Mouse (Mus musculus) cerebellum, adult 2 months (tissue): ENCODE measurements at regions not wholly inside any gene's neighbourhood (a gene's known extent, or its start where the extent isn't known, plus 50 kb on each side); places are given as distances from the start of the nearest gene placed in this dataset.

Experiments used
- DNase-seq, 2 experiments: peaks; one replicate each; pipeline ENCODE4 v3.0.0; 2021
- H3K27ac ChIP-seq: fragments of 200-500 bp; 2 replicates; pipeline ENCODE4 v1.5.1; 2012; ENCODE audit warnings: low read length, control low read depth, inconsistent platforms; ENCODE audit not compliant: insufficient read depth
- H3K27me3 ChIP-seq: fragments of 200-500 bp; 2 replicates; pipeline ENCODE4 v1.6.1; 2012; ENCODE audit warnings: inconsistent platforms, mild to moderate bottlenecking, low read length, moderate library complexity; ENCODE audit not compliant: control insufficient read depth, insufficient read depth
- H3K4me1 ChIP-seq: fragments of 200-500 bp; 2 replicates; pipeline ENCODE4 v1.6.1; 2011; ENCODE audit warnings: low read length; ENCODE audit not compliant: control insufficient read depth, insufficient read depth
- H3K4me3 ChIP-seq: fragments of 200-500 bp; replicated peaks from 2 replicates; pipeline ENCODE3; 2011; ENCODE audit warnings: mild to moderate bottlenecking, low read depth, low read length, control low read depth; ENCODE audit not compliant: insufficient read depth
- CTCF ChIP-seq: fragments of 200-500 bp; IDR thresholded peaks from 2 replicates; pipeline ENCODE4 v1.5.1; 2011; ENCODE audit warnings: low read depth, mild to moderate bottlenecking, control low read depth, low read length, moderate library complexity, borderline replicate concordance; ENCODE audit not compliant: insufficient read depth
- POLR2A ChIP-seq: fragments of 200-500 bp; IDR thresholded peaks from 2 replicates; pipeline ENCODE4 v1.6.1; 2011; ENCODE audit warnings: low read length, control low read depth, borderline replicate concordance; ENCODE audit not compliant: insufficient read depth
- WGBS: fragments of 180-500 bp; shearing (Covaris S2); methylation state at CpG from one replicate; pipeline ENCODE4 v1.1.7; 2018; 5-methylcytosine and 5-hydroxymethylcytosine counted together

DNA sequence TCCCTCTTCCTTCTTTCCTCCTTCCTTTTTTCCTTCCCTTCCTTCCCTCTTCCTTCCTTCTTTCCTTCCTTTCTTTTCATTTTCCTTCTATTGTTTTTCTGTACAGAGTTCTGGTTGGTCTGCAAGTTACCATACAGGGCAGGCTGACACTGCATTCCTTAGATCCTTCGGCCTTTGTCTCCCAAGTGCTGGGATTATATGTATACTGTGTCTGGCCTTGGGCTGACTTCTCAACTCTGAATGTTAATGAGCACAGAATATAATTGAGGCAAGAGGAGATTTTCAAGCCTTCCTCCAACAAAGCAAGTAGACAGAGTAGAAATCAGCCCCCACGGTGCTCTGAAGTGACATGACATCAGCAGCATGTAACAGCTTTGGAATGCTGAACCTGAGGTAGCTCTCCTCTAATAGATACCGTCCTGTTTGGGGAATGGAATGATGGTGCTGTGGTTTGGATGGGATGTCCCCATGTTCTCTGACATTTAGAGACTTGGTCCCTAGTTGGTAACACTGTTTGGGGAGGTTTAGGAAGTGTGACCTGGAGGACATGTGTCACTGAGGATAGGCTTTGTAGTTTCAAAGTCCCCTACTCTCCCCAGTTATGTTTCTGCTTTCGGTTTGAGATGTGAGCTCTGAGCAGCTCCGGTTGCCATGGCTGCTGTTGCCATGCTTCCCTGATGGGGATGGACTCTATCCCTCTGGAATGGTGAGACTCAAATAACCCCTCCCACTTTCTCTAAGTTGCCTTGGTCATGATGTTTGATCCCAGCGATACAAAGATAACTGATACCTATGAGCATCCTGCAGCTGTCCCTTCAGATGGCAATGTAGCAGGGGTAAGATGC, 178.1 kb downstream of the Dact1 start:
- 56% methylated on average over 6 of the region's 6 CpGs for WGBS
- Histone ChIP-seq H3K27ac (no peak overlapping the region), H3K4me3 (no peak overlapping the region), H3K27me3 (no peaks in the 10 kb centered on the region), H3K4me1 (no peaks in the 10 kb centered on the region)
- TF ChIP-seq CTCF (no peak), POLR2A (no peak)
- no peak for DNase-seq

DNA sequence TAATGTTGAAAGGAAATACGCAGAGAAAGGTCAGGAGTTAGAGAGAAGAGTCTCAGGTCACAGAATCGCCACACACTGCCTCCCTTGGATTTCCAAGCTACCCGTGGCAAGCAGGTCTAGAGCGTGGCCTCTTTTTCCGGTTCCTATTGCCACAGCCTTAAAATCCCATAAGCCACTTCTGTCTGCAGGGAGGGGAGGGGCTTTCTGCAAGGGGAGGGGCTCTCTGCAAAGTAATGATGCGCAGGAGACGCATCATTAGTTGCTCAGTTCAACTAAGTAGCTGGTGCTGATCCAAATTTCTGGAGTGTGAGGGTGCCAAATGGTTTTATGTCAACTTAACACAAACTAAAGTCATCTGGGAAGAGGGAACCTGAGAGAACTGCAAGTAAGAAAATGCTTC, 179.6 kb downstream of the Dact1 start:
- WGBS, result 91% methylated on average over 7 of the region's 7 CpGs
- DNase-seq, result no peak
- H3K27me3 ChIP-seq, result no peaks in the 10 kb centered on the region
- TF ChIP-seq POLR2A (no peak), CTCF (no peak)
- H3K4me1 ChIP-seq, result no peaks in the 10 kb centered on the region; the same call in 1 of the 2 replicates
- H3K27ac ChIP-seq, result no peak overlapping the region
- no peak overlapping the region for H3K4me3 ChIP-seq

DNA sequence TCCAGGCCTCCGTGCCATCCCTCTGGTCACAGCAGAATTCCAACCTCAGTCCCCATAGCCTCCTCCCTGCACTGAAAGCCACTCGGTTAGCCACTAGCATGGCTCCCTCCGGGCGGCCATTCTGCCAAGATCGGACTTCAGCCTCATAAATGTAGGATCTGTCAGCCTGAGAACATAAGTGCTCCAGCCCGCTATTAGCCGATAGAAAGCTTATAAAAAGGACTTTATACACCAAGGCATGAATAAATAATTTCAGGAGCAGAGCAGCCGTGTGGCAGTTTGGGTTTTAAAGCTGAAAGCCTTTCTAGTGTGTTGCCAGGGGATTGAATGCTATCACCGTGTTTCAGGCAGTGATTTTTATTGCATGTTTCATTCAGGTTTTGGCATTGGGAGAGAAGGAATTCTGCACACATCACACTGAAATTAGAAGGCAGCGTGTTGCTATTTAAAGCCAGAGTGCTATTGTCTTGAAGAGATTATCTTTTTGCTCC, 185.2 kb downstream of the Dact1 start:
- H3K27ac ChIP-seq, result no peak overlapping the region
- peak in 1 of 2 experiments; percentile 18 for DNase-seq
- TF ChIP-seq CTCF (no peak), POLR2A (no peak)
- H3K4me1 ChIP-seq, result peaks cover 2% of the 10 kb centered on the region
- WGBS, result 45% methylated on average over 10 of the region's 10 CpGs
- H3K4me3 ChIP-seq, result no peak overlapping the region
- H3K27me3 ChIP-seq, result no peaks in the 10 kb centered on the region

DNA sequence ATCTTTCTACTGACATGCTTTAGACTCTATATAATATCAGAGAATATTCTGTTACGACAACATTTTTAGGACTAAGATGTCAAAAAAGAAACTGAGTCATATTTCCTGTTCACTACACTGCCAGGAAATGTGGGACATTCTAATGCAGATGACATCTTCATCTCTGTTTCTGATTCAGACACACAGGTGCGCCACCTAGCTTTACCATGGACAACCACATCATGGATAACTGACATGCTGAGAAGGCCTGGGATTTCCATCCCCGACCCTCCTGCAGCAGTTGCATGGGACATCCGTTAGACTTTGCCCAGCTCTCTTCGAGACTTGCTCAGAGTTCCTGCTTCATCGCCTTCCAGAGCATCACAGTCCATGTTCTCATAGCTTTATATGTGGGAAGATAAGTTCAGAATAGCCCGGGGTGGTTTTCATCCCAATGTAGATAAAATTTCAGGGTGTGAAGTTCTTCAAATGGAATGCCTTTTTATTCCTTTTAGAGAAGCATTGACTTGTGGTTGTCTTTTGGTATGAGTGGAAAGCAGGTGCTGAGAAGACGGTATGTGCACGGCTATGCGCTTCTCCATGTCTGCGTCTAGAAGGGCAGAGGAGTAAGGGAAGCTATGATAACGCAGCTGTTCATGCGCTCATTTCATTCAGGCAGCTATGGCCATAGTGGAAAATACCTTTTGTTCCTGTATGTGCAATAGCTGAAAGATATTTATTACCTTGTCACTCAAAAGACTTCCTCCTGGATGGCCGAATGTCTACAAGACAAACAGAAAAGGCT, 188.8 kb downstream of the Dact1 start:
- peaks cover 2% of the 10 kb centered on the region for H3K4me1 ChIP-seq
- peak; percentile 20 for DNase-seq
- 84% methylated on average over 14 of the region's 14 CpGs for WGBS

DNA sequence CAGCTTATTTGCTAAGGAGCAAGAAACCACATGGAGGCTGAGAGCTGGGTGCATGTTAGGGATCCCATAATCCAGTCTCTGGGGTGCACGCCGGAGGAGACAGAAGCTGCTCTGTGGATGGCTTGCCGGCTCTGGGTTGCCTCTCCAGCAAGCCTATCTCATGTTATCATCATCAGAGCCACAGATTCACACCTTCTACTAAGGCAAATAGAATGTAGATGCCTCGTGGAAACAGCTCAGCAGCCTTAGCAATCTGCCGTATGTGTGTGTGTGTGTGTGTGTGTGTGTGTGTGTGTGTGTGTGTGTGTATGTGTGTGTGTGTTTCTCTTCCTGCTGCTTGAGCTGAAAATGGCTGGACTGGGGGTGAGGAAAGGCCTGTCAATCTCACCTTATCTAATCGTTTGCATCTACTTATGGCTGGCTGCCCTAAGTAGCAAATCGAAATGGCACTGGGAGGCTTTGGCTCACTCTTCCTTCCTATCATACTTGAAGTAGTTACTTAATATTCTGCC, 191.7 kb downstream of the Dact1 start:
- Histone ChIP-seq H3K4me3 (no peak overlapping the region), H3K4me1 (no peaks in the 10 kb centered on the region), H3K27ac (no peak overlapping the region), H3K27me3 (no peaks in the 10 kb centered on the region)
- WGBS, result 70% methylated on average over 7 of the region's 7 CpGs
- TF ChIP-seq POLR2A (no peak), CTCF (no peak)
- no peak for DNase-seq

More for the DNA sequence above, 188.8 kb downstream of the Dact1 start:
- Histone ChIP-seq H3K27me3 (no peaks in the 10 kb centered on the region), H3K27ac (no peak overlapping the region), H3K4me3 (no peak overlapping the region)
- TF ChIP-seq CTCF (peak; percentile 47; the same call in 1 of the 2 replicates), POLR2A (no peak)

DNA sequence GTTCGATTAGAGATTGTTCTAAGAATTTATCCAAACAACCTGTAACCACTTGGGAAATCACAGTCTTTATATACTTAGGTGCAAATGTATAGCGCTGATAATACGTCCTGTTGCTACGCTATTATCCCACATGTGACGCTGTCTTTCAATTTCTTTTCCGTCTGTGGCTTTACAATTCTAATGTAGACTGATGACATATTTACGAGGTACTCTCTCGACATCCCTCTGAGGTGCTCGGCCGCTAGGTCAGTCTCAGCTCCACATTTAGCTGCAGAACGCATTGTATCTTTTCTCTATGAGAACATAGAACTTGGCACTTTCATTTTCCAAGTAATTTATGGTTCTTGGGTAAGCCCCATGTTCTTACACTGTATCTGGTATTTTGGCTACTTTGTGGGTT, 193.6 kb downstream of the Dact1 start:
- no peaks in the 10 kb centered on the region for H3K4me1 ChIP-seq
- H3K27me3 ChIP-seq, result no peaks in the 10 kb centered on the region
- no peak overlapping the region for H3K4me3 ChIP-seq
- WGBS, result 92% methylated on average over 11 of the region's 11 CpGs
- no peak overlapping the region for H3K27ac ChIP-seq
- TF ChIP-seq POLR2A, result no peak
- TF ChIP-seq CTCF, result no peak
- no peak for DNase-seq

DNA sequence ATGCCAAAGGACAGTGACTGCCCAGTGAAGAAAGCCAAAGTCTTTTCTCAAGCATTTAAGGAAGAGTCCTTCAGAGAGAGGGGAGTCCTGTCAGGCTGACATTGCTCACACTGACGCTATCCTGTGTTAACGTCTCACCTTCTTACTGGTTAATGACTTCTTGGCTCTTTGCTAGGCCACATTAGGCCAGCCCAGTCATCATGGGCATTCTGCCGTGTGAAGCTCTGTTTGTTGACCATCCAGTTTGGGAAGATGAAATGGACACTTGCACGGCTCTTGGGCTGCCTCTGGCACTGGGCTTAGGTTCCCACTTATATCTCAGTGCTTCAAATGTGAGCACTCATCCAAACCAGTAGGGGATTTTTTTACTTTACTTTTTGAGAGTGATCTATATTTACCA, 196.5 kb downstream of the Dact1 start:
- H3K4me1 ChIP-seq, result no peaks in the 10 kb centered on the region
- TF ChIP-seq POLR2A, result no peak
- no peak for TF ChIP-seq CTCF
- 62% methylated on average over 4 of the region's 4 CpGs for WGBS

DNA sequence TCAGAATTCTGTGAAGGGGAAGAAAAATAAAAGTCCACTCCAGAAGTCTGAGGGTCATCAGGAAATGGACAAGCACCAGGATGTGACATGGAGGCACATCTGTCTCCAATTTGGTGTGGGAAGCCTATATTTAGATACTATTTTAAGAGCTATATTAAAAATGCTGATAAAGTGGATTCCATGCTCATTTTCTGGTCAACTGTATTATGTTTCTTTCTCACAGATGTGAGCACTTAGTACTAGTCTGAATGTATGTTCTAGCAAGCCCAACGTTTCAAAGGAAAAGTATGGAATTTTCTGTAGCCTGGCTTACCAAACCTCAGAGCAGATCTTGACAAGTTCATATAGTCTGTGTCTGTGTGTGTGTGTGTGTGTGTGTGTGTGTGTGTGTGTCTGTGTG, 197.0 kb downstream of the Dact1 start:
- 96% methylated on average over 1 of the region's 1 CpGs for WGBS
- no peak for DNase-seq
- Histone ChIP-seq H3K27me3 (no peaks in the 10 kb centered on the region), H3K4me1 (no peaks in the 10 kb centered on the region), H3K4me3 (no peak overlapping the region), H3K27ac (no peak overlapping the region)
- no peak for TF ChIP-seq POLR2A
- TF ChIP-seq CTCF, result no peak

More for the DNA sequence above, 196.5 kb downstream of the Dact1 start:
- no peak overlapping the region for H3K4me3 ChIP-seq
- H3K27me3 ChIP-seq, result no peaks in the 10 kb centered on the region
- no peak overlapping the region for H3K27ac ChIP-seq
- DNase-seq, result no peak
